Mouse (Mus musculus): ENCODE measurements around the gene Fbxo6.
A peak's percentile ranks its signal among the peaks of the same experiment; 100 is the strongest.

The Fbxo6 gene

GRCm38 (mm10) chr4:148160436-148161390 lies 8.8 kb upstream of the Fbxo6 start, which contains the start of the genes Fbxo44 and Fbxo2:
Gene Fbxo44, minus strand, starts transcription at chr4:148160482.
Gene Fbxo2, plus strand, starts transcription at chr4:148160621.
- no peak for DNase-seq (ENCODE audit: low read depth)

GRCm38 (mm10) chr4:148159544-148160435 lies 7.8 kb upstream of the Fbxo6 start:
- peak; percentile 88 for DNase-seq (ENCODE audit: low read depth)

DNA sequence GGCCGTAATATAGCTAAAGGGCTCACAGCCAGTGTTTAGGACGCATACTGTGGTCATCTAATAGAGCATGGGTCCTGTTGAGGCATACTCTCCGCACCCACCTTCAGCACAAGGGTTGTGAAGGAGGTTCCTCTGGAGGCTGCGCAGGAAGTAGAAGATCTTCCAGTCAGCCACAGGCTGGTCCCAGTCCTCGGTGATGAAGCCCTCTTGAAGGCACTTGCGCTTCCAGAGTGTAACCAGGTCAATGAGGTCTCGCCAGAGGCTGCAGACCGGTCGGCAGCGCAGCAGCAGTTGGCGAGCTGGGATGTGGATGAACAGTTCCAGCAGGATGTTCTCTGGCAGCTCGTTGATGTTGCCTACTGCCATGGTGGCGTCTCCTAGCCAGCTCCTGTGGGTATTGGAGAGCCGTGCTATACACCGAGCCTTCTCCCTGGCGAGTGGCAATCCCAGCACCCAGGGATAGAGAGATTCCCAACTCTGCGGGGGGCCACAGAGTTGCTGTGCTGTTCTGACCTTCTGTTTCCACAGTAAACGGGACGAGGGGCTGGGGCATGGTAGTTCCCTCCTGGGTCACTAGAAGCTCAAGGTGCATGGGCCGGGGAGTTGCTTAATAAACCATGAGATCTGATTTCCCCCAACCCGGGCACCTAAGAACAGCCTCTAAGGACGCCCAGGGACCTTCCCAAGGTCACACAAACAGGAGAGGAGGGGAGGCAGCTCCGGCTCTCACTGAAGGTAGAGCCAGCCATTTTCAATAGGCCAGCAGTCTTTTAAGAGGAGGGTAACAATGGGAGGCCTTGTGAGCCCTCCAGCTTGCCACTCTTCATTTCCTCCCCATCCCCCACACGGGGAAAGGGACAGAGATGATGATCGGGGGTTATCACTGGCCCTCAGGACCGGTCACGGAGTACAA lies 6.8 kb upstream of the Fbxo6 start:
- peak; percentile 30 for DNase-seq (ENCODE audit: low read depth)

DNA sequence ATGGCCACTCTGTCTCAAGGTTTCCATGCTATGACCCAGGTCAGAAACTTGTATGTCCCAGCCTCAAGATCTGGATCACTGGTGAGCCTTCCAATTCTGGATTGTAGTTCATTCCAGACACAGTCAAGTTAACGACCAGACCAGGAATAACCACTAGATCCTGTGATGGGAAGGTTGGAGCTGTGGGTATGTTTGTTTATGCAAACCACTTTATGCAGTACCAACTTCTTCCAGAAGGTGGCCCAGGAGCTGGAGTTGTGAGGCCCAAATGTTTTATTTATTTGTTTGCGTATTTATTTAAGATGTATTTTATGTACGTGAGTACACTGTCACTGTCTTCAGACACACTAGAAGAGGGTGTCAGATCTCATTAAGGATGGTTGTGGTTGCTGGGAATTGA lies 3.0 kb upstream of the Fbxo6 start:
- DNase-seq (ENCODE audit: low read depth): peak; percentile 71

DNA sequence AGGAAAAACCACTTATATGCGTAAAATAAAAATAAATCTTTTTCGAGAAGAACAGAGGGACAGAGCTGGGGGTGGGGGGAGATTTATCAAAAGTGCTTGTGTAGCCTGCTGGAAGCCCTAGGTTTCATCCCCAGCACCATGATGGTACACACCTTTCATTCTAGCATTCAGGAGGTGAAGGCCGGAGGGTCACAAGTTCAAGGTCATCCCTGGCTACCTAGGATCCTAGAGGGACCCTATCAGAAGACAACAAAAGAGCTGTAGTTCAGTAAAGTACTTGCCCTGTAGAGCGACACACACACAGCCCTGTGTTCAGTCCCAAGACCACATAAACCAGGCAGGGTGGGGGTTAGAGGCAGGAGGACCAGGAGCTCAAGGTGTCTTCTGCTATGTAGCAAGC lies 2.1 kb upstream of the Fbxo6 start:
- DNase-seq (ENCODE audit: low read depth): no peak

DNA sequence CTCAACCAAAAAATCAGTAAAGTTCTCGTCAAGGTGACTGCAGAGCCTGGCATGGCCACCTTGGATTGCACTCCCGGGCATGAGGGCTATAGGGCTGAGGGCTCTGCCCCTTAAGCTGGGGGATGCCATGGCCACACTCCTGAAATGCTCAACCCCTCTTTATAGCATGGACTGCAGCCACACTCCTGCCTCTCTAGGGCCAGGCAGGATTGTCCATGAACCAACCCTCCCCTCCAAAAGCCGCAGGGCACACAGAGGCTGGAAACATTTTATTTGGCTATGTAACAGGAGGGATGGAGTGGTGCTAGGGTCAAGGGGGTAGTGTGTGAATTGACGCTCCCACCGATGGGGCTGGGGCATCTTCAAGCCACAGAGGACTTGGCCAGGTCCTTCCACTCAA lies 607 bp upstream of the Fbxo6 start:
- DNase-seq (ENCODE audit: low read depth): no peak

- DNase-seq (ENCODE audit: low read depth): no peak
These were observed 1.0 kb downstream of the Fbxo6 start for GRCm38 (mm10) chr4:148150953-148151266.

GRCm38 (mm10) chr4:148150242-148150641 lies 1.7 kb downstream of the Fbxo6 start:
- DNase-seq (ENCODE audit: low read depth): no peak

- no peak for DNase-seq (ENCODE audit: low read depth)
These were observed 2.4 kb downstream of the Fbxo6 start for GRCm38 (mm10) chr4:148149540-148149939.

DNA sequence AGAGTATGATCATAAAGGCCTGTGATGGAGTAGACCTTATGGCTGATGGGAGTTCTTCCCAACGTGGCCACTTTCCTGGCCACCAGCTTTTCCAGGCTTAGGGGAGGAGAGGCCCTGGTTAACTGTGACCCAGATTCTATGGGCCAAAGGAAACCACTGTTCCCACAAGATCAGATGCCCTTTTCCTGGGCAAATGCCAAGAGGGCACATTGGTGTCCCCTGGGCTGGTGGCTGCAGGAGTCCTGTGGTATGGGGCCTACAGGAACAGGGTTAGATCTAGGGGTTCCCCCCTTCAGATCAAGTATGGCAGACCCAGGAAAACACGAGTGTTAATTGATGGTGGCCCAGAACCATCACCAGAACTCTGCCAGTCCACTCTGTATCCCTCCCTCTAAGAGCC lies 4.2 kb downstream of the Fbxo6 start:
- no peak for DNase-seq (ENCODE audit: low read depth)

- DNase-seq (ENCODE audit: low read depth): no peak
These were observed 8.2 kb downstream of the Fbxo6 start for GRCm38 (mm10) chr4:148143721-148144120.

GRCm38 (mm10) chr4:148140098-148141011 lies 11.6 kb downstream of the Fbxo6 start:
- peak; percentile 96 for DNase-seq (ENCODE audit: low read depth)

DNA sequence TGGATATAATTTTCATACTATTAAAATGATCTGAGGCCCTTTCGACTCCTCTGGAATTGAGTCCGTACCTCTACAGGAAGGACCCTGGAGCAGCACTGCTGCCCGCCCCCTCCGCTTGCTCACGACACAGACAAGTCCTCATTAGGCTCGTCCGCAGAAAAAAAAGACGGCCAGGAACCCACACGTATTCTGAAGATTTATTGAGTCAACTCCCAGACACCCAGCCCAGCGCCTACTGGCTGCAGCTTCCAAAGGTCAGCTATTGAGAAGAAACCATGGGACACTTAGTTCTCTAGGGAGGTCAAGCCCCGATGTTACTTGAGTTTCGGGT lies 12.2 kb downstream of the Fbxo6 start:
- DNase-seq (ENCODE audit: low read depth): no peak

DNA sequence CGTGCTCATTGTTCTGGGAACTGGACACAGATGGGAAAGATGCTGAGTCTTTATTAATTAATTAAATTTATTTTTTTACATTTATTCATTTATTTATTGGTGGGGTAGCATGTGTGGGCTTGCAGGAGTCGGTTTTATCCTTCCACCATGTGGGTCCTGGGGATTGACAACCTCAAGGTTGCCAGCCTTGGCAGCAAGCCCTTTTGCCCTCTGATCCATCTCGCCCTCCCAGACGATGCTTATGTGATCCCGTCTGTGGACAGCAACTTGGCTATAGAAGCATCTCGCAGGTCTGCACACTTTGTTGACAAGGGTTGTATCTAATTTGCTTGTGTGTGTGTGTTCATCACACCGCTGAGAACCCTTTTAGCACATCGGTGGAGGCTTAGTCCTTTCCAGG lies 14.4 kb downstream of the Fbxo6 start:
- no peak for DNase-seq (ENCODE audit: low read depth)

DNA sequence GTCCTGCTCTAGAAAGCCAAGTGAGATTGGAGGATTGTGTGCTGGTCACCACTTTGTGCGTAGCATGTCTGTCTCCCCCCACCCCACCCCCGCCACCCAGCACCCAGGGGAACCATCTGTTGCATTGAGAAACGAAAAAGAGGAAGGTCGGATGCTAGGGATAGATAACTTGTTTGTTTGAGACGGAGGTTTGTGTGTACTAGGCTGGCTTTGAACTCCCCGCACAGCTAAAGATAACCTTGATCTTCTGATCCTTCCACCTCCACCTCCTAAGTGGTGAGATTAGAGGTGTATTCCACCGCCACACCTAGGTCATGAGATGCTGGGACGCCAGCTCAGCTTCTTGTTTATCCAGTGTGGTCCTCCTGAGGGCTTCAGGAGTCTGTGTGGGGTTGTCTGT lies 17.0 kb downstream of the Fbxo6 start:
- DNase-seq (ENCODE audit: low read depth): no peak

DNA sequence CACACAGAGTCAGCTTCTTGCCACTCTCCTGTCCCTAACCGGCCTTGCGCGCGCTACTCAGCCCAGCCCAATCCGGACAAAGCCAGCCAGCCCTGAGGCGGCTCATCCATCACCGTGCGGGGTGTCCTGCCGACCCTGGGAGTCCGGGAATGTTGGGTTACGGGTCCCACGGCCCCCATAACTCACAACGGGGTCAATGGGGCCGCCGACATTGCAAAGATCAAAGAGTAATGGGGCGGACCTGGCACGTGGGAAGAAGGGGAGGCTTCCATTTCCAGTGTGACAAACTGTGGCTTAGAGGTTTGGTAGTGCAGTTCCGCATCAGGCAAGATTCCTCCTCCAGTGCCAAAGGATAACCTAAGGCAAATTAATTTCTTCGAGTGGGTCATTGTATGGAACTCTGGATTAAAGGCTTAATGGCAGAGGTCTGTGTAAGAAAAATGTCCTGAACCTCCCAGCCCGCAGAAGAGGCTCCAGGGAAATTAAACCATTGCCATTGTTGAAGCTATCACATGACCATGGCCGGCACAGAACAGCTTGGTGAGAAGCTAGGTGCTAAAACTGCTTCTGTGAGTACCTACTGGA lies 20.4 kb downstream of the Fbxo6 start:
- no peak for DNase-seq (ENCODE audit: low read depth)

DNA sequence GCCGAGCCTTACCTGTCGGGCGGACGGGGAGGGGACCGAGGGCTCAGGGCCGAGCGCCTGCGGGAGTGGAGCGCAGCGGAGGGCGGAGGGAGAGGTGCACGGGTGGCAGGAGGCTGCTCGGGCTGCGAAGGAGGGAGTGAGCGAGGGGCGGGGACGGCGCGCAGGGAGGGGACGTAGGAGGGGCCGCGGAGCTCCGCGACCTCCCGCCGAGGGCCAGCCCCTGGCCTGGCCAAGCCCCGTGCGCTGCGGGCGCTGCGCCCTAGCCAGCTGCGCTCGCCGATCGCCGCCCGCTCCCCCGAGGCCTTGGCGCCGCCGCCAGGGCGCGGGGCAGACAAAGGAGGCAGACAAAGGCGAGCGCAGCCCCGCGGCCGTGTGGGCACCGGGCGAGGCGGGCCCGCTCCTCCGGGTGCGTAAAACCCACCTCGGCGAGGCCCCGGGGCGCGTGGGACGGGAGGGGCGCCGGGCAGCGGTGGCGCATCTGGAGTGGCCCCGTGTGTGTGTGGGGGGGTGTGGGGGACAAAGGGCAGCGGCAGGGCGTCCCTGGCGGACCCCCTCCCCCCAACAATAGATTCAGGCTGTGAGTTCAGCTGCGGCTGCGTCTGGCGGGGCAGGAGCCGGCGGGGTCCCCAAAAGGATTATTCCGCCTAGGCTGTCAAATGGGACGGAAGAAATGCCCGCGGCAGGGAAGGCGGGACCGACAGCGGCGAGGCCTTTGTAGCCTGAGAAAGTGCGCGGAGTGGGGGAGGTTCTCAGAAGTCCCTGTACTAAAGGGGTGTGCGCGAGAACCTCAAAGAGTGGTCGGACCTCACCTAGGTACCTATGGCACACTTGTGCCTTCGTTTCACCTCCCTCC lies 21.2 kb downstream of the Fbxo6 start, which contains the start of gene Draxin:
Gene Draxin (minus strand): TSS at position 138 of the 853 bp plus-strand sequence.
- no peak for DNase-seq (ENCODE audit: low read depth)

DNA sequence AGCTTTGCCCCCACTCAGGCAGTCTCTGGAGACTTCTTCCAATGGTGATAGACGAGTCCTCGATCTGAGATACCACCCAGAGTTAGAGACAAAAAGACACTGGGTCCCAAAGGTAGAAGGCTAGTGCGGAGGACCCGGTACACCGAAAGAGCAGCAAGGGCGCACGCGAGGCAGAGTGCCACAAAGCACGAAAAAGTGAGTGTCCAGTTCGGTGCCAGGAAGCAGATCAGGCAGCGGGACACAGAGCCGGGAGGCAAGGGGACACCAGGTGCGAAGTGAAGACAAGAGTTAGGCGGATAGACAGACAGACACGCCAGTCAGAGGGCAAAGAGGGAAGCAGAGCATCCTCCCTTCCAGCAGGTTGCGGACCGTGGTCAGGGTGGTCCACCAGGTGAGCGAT lies 21.8 kb downstream of the Fbxo6 start, which contains the start of gene Mad2l2:
Gene Mad2l2 (plus strand): TSS at position 252 of the 400 bp plus-strand sequence.
- DNase-seq (ENCODE audit: low read depth): no peak

DNA sequence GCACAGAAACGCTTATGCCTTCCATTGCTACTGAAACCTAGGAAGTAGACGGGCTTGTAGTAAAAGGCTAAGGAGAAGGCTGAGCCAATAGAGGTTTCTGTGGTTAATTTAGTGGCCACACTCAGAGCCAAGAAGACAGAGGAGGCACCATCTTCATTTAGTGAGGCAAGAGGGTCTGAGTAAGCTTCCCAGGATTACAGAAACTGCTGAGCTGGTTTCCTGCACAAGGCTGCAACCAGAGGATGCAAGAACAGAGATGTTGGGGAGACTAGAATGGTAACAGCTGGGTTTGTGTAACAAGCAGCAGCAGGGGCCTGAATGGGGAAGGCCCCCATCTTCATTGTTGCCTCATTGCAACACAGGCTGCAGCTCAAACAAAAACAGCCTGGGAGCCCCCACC lies 23.3 kb downstream of the Fbxo6 start:
- no peak for DNase-seq (ENCODE audit: low read depth)

Measured in naive thymus-derived CD4-positive, alpha-beta T cell, adult 2 months (primary cell).